Mouse (Mus musculus) E14TG2a.4 (cell line): Measurements from ENCODE around the gene Flot2.

ENCODE experiments used
- CTCF ChIP-seq: conservative IDR thresholded peaks from 2 replicates; pipeline ENCODE4 v1.5.1; 2014; ENCODE audit warnings: low read length
- POU5F1 ChIP-seq: IDR thresholded peaks from 2 replicates; pipeline ENCODE4 v1.6.1; 2014; ENCODE audit warnings: low read length, borderline replicate concordance

DNA sequence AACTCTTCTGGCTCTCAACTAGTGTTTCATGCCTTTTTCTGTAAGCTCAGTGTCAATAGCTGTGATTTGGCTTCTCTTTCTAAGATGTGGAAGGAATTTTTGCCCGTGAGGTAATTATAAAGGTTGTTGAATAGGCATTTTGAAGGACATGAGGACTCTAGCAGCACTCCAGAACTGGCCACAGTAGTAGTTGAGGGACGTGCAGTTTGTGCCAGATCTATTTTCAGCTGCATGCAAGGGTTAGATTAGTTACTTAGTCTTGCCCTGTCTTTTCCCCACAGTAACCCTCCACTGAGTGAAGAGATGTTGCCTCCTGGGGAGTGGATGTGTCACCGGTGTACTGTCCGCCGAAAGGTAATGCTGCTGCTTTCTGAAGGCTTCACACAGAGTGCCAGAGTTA, 31.3 kb upstream of the Flot2 start:
- no peak for TF ChIP-seq CTCF
- TF ChIP-seq POU5F1 = no peak
